Mouse (Mus musculus) thymus, adult 2 months (tissue): ENCODE data around the gene Sik3.

Experiments
- CTCF ChIP-seq: fragments of 200-500 bp; IDR thresholded peaks from 2 replicates; pipeline ENCODE4 v1.5.1; 2012; ENCODE audit warnings: mild to moderate bottlenecking, control low read depth, low read length, moderate library complexity, borderline replicate concordance; ENCODE audit not compliant: control insufficient read depth, poor library complexity, insufficient read depth; ENCODE audit errors: extremely low read depth
- POLR2A ChIP-seq: fragments of 200-500 bp; IDR thresholded peaks from 2 replicates; pipeline ENCODE4 v1.6.1; 2012; ENCODE audit warnings: mild to moderate bottlenecking, low read length, control low read depth, moderate library complexity; ENCODE audit not compliant: control insufficient read depth, poor library complexity, insufficient read depth; ENCODE audit errors: extremely low read depth

DNA sequence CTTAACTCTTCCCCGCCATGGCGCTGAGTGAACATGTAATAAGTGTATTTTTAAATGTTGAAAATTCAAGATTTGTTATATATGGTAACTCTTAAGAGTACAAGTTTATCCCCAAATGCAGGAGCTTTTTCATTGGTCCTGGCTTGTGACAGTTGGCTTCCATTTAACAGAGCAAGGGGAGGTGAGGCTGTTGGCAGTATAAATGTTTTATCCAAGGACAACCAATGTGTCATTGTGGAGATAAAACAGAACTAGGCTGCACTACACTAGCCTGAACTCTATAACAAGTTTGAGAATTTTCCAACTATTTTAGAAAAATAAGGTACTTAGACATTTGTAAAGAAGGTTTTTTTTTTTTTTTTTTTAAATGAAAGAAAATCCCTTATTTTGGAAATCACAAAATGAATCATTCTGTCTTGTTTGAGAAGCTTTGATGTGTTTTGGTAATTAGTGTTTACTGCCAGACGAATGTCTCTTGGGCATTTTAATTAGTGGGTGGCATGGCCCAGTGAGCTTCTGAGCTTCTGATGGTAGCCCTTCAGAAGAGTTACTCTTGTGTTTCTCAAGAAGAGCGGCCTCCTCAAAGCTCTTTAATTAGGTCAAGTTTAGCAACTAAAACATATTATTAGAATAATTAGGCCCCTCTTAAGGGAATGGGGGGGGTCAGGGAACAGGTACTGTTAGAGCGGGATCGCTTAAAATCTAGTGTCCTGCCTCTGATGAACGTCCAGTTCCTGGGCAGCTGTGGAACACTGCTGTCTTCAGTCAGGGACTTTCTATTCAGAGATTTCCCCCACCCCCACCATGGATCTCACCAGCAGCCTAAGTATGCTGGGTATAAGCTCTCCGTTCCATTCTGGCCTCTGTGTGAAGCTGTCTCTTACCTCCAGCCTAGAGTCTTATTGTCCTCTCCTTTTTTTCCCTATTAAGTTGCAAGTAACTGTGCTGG, 139.7 kb downstream of the Sik3 start:
- no peak for TF ChIP-seq POLR2A
- no peak for TF ChIP-seq CTCF
